Mouse (Mus musculus): ENCODE data around the gene Sept5. TPM values are rescaled to one million over a fixed set of nuclear protein-coding genes. Genes with fewer than 3 reads are reported as not detected.

The Sept5 gene
- total RNA-seq (2021) = 1 to 10 TPM; 3.1 to 6.1 TPM
- long read RNA-seq, experiment 1, partial matches to known transcripts = 0 of 1 reads
- long read RNA-seq, experiment 1, other reads (novel, unspliced or antisense) = 0 of 1 reads
- long read RNA-seq, experiment 2 = 0 reads

DNA sequence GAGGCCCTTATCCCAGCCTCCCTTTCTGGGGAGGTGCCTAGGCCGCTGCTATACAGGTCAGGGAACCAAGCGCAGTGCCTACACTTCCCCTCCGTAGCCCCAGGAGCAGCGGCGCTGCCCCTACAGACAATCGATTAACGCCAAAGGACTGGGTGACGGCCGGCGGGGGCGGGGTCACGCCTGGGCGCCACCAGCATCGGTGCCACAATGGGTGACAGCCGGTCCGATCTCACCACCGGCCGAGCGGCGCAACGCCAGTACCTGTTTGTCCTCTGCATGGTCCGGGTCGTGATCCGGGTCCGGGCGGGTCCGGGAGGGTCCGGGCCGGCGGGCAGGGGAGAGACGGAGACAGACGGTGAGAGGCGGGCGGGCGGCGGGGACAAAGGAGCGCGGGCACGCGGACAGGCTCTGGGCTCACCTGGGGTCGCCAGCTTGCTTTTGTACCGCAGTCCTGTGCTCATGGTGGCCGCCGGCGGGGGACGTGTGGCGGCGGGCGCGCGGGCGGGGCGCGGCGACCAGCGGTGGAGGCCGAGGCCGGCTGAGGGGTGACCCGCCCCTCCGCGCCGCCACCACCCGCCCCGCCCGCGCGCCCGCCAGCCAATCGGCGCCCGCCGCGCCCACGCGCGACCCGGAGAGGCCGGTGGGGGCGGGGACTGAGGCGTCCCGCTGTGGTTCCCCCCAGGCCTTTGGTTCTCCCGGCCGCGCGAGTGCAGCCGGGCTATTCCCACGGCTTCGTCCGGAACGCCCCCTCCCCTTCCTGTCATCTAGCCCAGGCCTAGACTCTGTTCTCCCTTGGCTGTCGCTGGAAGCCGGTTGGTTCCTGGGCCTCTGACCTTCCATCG, at the start of gene Sept5:
TSS of gene Sept5 (minus strand) at position 565 of the 842 bp plus-strand sequence.
- peak; percentile 88 for DNase-seq
- no peak for TF ChIP-seq CTCF (IDR thresholded peaks at IDR 0.05)
- Histone ChIP-seq H3K4me3 (peak within 1 kb of the TSS; percentile 91), H3K27ac (peak within 1 kb of the TSS; percentile 82)
- intact Hi-C loops (cut with DNase I) = loop anchor here (5.0 kb wide), 1 partner anchor 168 kb away; no protein-coding TSS in a partner anchor

GRCm38 (mm10) chr16:18679112-18679511, 49.4 kb upstream of the Sept5 start:
- intact Hi-C loops (cut with DNase I) = loop anchor here (5.0 kb wide), 1 partner anchor 237 kb away; no protein-coding TSS in a partner anchor
- Histone ChIP-seq H3K27ac (no peak overlapping the region), H3K4me3 (no peak overlapping the region)
- no peak for DNase-seq
- peak; percentile 33 for TF ChIP-seq CTCF (IDR thresholded peaks at IDR 0.05)

- peak; percentile 86 for DNase-seq
- Histone ChIP-seq H3K27ac (no peak overlapping the region), H3K4me3 (no peak overlapping the region)
- peak; percentile 91 for TF ChIP-seq CTCF (IDR thresholded peaks at IDR 0.05)
- intact Hi-C loops (cut with DNase I) = loop anchor here (1.0 to 5.0 kb wide), 2 partner anchors 52 to 236 kb away; partner anchors contain the start of gene Gm49601
Measured at GRCm38 (mm10) chr16:18677746-18678679, 48.3 kb upstream of the Sept5 start.

GRCm38 (mm10) chr16:18673005-18673404, 43.3 kb upstream of the Sept5 start:
- H3K4me3 ChIP-seq = no peak overlapping the region
- no peak for TF ChIP-seq CTCF (IDR thresholded peaks at IDR 0.05)
- intact Hi-C loops (cut with DNase I) = no loop called here
- no peak overlapping the region for H3K27ac ChIP-seq
- DNase-seq = no peak

DNA sequence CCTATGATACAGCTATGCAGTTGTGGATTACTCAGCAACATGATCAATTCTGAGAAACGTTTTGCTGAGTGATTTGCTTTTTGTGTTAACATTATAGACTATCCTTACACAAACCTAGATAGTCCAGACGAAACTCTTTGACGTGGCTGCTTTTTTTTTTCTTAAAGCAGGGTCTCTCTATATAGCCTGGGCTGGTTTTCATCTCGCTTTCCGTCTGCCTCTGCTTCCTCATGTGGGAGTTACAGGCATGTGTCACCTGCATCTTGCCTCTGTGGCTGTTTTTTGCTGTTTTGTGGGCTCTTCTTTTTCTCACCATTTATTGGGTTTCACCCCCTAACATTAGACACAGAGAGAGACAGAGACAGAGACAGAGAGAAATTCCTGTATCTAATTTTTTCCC, 42.3 kb upstream of the Sept5 start:
- Histone ChIP-seq H3K27ac (no peak overlapping the region), H3K4me3 (no peak overlapping the region)
- TF ChIP-seq CTCF (IDR thresholded peaks at IDR 0.05) = no peak
- intact Hi-C loops (cut with DNase I) = no loop called here
- DNase-seq = no peak

- H3K27ac ChIP-seq = no peak overlapping the region
- H3K4me3 ChIP-seq = no peak overlapping the region
- intact Hi-C loops (cut with DNase I) = no loop called here
- DNase-seq = no peak
- no peak for TF ChIP-seq CTCF (IDR thresholded peaks at IDR 0.05)
Measured at GRCm38 (mm10) chr16:18669914-18670313, 40.2 kb upstream of the Sept5 start.

DNA sequence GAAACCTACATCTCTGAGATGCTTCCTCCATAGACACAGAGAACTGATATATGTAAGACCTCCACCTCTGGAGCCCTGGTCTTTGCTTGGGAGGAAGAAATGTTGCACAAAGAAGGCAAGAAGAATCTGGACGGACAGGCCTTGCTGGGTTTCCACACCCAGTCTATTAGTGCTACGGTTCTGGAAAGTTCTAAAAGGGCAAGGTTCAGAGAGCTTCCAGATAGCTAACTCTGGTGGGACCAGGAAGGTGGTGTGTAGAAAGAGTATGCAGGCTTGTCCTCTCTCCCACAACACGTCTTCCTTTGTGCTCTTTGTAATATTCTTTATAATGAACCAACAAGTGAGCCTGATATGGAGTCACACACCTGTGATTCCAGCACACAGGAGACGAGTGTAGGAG, 28.8 kb upstream of the Sept5 start:
- DNase-seq = no peak
- no peak overlapping the region for H3K27ac ChIP-seq
- intact Hi-C loops (cut with DNase I) = no loop called here
- H3K4me3 ChIP-seq = no peak overlapping the region
- TF ChIP-seq CTCF (IDR thresholded peaks at IDR 0.05) = no peak

DNA sequence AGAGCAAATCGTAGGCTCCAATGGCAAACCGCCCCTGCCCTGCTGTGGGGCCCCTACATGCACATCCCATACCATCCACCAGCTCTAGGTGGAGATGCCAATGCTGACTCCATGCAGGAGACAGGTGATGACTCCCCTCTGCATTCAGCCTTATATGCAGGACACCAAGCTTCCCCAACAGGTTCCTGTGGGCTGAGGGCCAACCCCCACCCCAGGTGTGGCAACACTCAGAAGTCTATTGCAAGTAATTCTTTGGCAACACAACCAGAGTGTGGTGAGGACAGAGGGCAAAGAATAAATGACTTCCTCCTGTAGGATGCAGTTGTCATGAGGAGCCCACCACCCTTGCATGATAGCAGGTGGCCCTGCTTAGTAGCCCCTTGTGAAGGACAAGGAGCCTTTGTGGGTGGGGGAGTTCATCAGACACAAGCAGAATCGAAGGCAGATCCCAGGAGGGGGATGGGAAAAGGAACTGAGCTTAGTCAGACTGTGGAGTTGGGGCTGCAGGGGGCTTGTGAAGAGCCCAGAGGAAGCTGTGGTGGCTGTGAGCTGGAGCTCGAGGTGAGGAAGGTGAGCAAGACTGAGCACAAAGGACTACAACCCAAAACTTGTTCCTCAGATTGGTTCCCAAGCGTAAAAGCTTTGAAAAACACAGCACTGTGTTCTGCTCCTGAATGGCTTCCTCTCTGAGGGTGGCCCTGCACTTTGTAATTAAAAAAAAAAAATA, 25.8 kb upstream of the Sept5 start:
- Histone ChIP-seq H3K4me3 (no peak overlapping the region), H3K27ac (no peak overlapping the region)
- TF ChIP-seq CTCF (IDR thresholded peaks at IDR 0.05) = no peak
- intact Hi-C loops (cut with DNase I) = no loop called here
- no peak for DNase-seq

GRCm38 (mm10) chr16:18653290-18654160, 23.8 kb upstream of the Sept5 start:
- no peak overlapping the region for H3K27ac ChIP-seq
- TF ChIP-seq CTCF (IDR thresholded peaks at IDR 0.05) = no peak
- DNase-seq = no peak
- no peak overlapping the region for H3K4me3 ChIP-seq
- intact Hi-C loops (cut with DNase I) = no loop called here

DNA sequence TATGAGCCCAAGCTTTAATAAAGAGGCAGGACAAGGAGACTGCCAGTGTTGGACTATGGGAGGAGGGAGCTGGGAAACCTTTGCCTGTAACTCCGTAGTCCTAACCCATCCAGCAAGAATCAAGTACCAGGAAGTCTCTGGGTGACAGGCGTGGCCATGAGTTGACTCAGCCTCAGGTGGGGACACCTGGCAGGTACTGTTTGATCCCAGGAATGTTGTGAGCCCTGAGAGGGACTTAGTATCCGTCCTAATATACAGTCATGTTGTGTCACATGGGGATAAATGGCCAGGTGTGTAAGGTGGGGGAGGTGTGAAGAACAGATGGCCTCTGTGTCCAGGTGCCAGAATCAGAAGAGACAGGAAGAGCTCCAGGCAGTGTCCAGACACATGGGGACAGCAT, 19.4 kb upstream of the Sept5 start:
- intact Hi-C loops (cut with DNase I) = no loop called here
- no peak overlapping the region for H3K27ac ChIP-seq
- no peak for DNase-seq
- H3K4me3 ChIP-seq = no peak overlapping the region
- no peak for TF ChIP-seq CTCF (IDR thresholded peaks at IDR 0.05)

DNA sequence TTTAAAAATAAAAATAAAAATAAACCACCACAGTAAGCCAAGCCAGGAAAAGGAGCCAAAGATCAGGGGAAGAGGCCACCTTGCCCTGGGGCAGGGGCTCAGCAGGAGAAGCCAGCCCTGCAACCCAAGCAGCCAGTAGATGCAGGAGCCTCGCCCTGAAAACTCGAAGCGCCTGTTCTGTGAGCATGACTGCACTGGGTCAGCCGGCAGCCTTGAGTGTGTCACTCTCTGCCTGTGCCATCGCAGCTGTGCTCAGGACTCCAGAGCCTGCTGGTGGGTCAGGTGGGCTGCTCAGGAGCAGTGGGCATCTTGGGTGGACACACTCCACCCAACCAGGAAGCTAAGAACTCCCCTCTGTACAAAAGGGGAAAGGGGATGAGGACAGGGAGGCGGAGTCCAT, 15.6 kb upstream of the Sept5 start:
- DNase-seq = no peak
- TF ChIP-seq CTCF (IDR thresholded peaks at IDR 0.05) = no peak
- Histone ChIP-seq H3K27ac (no peak overlapping the region), H3K4me3 (no peak overlapping the region)
- intact Hi-C loops (cut with DNase I) = no loop called here

Measured in gastrocnemius, adult 2 months (tissue).